Mouse (Mus musculus) E14TG2a.4 (cell line): Measurements from ENCODE around the gene Hyal1.

Experiments
- CTCF ChIP-seq: conservative IDR thresholded peaks from 2 replicates; pipeline ENCODE4 v1.5.1; 2014; ENCODE audit warnings: low read length
- NANOG ChIP-seq: IDR thresholded peaks from 2 replicates; pipeline ENCODE4 v1.6.1; 2014; ENCODE audit warnings: borderline replicate concordance, low read length, mixed read lengths
- POU5F1 ChIP-seq: IDR thresholded peaks from 2 replicates; pipeline ENCODE4 v1.6.1; 2014; ENCODE audit warnings: low read length, borderline replicate concordance

DNA sequence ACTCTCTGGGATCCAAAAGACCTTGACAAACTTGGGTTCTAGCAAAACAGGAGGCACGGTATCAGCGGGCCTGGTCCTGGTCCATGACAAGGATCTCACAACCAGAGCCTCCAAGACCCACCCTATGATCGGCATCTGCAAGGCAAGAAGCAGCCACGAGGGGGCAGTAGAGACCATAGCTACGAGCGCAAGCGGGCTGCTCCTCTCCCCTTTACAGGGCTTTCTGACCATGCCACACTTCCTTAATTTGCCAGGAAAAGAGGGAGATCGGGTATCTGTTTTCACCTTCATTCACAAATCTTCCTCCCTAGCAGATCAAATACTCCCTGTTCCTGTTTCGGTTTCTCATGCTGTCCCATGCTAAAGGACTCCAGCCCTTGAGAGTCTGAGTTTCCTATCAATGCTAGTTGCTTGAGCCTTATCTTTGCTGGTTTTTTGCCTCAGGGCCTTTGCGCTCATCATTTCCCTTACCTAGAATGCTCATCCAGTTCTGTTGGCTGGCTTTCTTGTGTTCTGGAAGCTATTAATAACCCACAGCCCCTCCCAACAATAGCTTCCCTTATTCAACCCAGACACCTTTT is 25.4 kb downstream of the Hyal1 start:
- TF ChIP-seq CTCF (peak; percentile 94), NANOG (no peak), POU5F1 (no peak)
